Mouse (Mus musculus): ENCODE data around the gene Wfdc11. TPM values are rescaled to one million over a fixed set of nuclear protein-coding genes. Genes with fewer than 3 reads are reported as not detected.

Wfdc11 gene
- total and polyA plus RNA-seq, 3 experiments = not detected

- H3K36me3 ChIP-seq (replicated peaks in 1 of 2; ENCODE audit: control insufficient read depth in 1 of 2, insufficient read depth in 1 of 2, low read length in 1 of 2) = no peaks in the 10 kb centered on the region
- peaks cover 29% of the 10 kb centered on the region for H3K9me3 ChIP-seq (replicated peaks; ENCODE audit: low read length)
- no peak overlapping the region for H3K4me3 ChIP-seq (replicated peaks in 1 of 3; ENCODE audit: low read depth in 2 of 3, low read length in 2 of 3, poor library complexity in 1 of 3)
- no peak overlapping the region for H3K4me2 ChIP-seq (ENCODE audit: insufficient read depth, low read depth, poor library complexity, severe bottlenecking)
- dilution Hi-C loops (cut with MboI; ENCODE audit: extremely low pct_ligation_motif_present, extremely low pct_unique_long_range_greater_than_20kb, low sequenced_read_pairs) (no loop called here), in situ Hi-C loops (cut with MboI; ENCODE audit: low pct_ligation_motif_present, low pct_unique_long_range_greater_than_20kb, low sequenced_read_pairs) (no loop called here)
- no peak overlapping the region for H3K27ac ChIP-seq (ENCODE audit: insufficient read depth, low read depth)
- peaks cover 45% of the 10 kb centered on the region for H3K27me3 ChIP-seq (replicated peaks)
- no peak overlapping the region for H3K9ac ChIP-seq (ENCODE audit: insufficient read depth, low read depth)
- TF ChIP-seq MAX (IDR thresholded peaks at IDR 0.05; ENCODE audit: low read length) = no peak
- TF ChIP-seq TCF12 (IDR thresholded peaks at IDR 0.05; ENCODE audit: low read depth, low read length) = no peak
- no peak for TF ChIP-seq POLR2A (IDR thresholded peaks at IDR 0.05; ENCODE audit: low read depth, low read length)
- no peak for TF ChIP-seq MEF2A (IDR thresholded peaks at IDR 0.05; ENCODE audit: borderline replicate concordance, low read depth, low read length)
- TF ChIP-seq SIN3A (IDR thresholded peaks at IDR 0.05; ENCODE audit: low read length) = no peak
- no peak for TF ChIP-seq ZC3H11A (IDR thresholded peaks at IDR 0.05; ENCODE audit: low read depth, low read length)
- TF ChIP-seq JUND (conservative IDR thresholded peaks at IDR 0.05; ENCODE audit: low read depth, low read length) = no peak
- TF ChIP-seq ZNF384 (IDR thresholded peaks at IDR 0.05; ENCODE audit: low read depth, low read length) = no peak
- TF ChIP-seq POLR2AphosphoS2 (IDR thresholded peaks at IDR 0.05; ENCODE audit: low read depth, low read length) = no peak
- no peak for TF ChIP-seq IRF4 (IDR thresholded peaks at IDR 0.05; ENCODE audit: low read depth, low read length)
- TF ChIP-seq SMC3 (IDR thresholded peaks at IDR 0.05; ENCODE audit: low read depth, low read length) = no peak
- no peak for TF ChIP-seq TBP (conservative IDR thresholded peaks at IDR 0.05; ENCODE audit: low read depth, low read length)
- H3K79me2 ChIP-seq (replicated peaks; ENCODE audit: control insufficient read depth, extremely low read depth, insufficient read depth, poor library complexity, severe bottlenecking) = no peaks in the 10 kb centered on the region
- DNase-seq (ENCODE audit: extremely low read depth) = no peak
- no peaks in the 10 kb centered on the region for H3K4me1 ChIP-seq (ENCODE audit: control insufficient read depth in 1 of 2, insufficient read depth in 2 of 2)
These were observed 3.6 kb downstream of the Wfdc11 start for GRCm38 (mm10) chr2:164670261-164670660.

- peaks cover 20% of the 10 kb centered on the region for H3K9me3 ChIP-seq (replicated peaks; ENCODE audit: low read length)
- no peaks in the 10 kb centered on the region for H3K36me3 ChIP-seq (replicated peaks in 1 of 2; ENCODE audit: control insufficient read depth in 1 of 2, insufficient read depth in 1 of 2, low read length in 1 of 2)
- no peak for DNase-seq (ENCODE audit: extremely low read depth)
- H3K9ac ChIP-seq (ENCODE audit: insufficient read depth, low read depth) = no peak overlapping the region
- H3K4me1 ChIP-seq (ENCODE audit: control insufficient read depth in 1 of 2, insufficient read depth in 2 of 2) = no peaks in the 10 kb centered on the region
- dilution Hi-C loops (cut with MboI; ENCODE audit: extremely low pct_ligation_motif_present, extremely low pct_unique_long_range_greater_than_20kb, low sequenced_read_pairs) = no loop called here
- H3K4me3 ChIP-seq (replicated peaks in 1 of 3; ENCODE audit: low read depth in 2 of 3, low read length in 2 of 3, poor library complexity in 1 of 3) = no peak overlapping the region
- H3K79me2 ChIP-seq (replicated peaks; ENCODE audit: control insufficient read depth, extremely low read depth, insufficient read depth, poor library complexity, severe bottlenecking) = no peaks in the 10 kb centered on the region
- TF ChIP-seq MAFK (IDR thresholded peaks at IDR 0.05; ENCODE audit: insufficient replicate concordance, low read length) (no peak), HCFC1 (IDR thresholded peaks at IDR 0.05; ENCODE audit: low read depth, low read length) (no peak), TBP (conservative IDR thresholded peaks at IDR 0.05; ENCODE audit: low read depth, low read length) (no peak), MEF2A (IDR thresholded peaks at IDR 0.05; ENCODE audit: borderline replicate concordance, low read depth, low read length) (no peak), USF2 (conservative IDR thresholded peaks at IDR 0.05; ENCODE audit: low read depth, low read length) (no peak)
- in situ Hi-C loops (cut with MboI; ENCODE audit: low pct_ligation_motif_present, low pct_unique_long_range_greater_than_20kb, low sequenced_read_pairs) = loop anchor here (10.0 kb wide), 1 partner anchor 60 kb away; no protein-coding TSS in a partner anchor
- peaks cover 56% of the 10 kb centered on the region for H3K27me3 ChIP-seq (replicated peaks)
- H3K27ac ChIP-seq (ENCODE audit: insufficient read depth, low read depth) = no peak overlapping the region
- H3K4me2 ChIP-seq (ENCODE audit: insufficient read depth, low read depth, poor library complexity, severe bottlenecking) = no peak overlapping the region
These were observed 9.0 kb downstream of the Wfdc11 start for GRCm38 (mm10) chr2:164664851-164665250.

All from CH12.LX (cell line).